Mouse (Mus musculus): ENCODE results near the gene Armc12.

Gene Armc12

DNA sequence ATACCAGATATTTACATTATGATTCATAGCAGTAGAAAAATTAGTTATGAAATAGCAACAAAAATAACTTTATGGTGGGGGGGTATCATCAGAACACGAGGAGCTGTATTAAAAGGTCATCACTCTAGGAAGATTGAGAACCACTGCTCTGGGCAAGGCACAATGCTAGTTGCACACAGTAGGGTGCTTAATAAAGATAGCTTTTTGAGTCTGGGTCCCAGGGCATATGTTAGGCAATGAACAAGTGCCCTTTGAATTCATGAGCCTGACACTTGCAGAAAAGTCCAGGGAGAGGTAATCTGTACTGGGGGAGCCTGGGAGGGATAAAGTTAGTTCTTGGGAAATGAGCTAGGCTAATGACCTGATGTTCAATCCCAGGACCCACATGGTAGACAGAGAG is 17.3 kb upstream of the Armc12 start:
- DNase-seq (ENCODE audit: inconsistent ontology term): no peak

DNA sequence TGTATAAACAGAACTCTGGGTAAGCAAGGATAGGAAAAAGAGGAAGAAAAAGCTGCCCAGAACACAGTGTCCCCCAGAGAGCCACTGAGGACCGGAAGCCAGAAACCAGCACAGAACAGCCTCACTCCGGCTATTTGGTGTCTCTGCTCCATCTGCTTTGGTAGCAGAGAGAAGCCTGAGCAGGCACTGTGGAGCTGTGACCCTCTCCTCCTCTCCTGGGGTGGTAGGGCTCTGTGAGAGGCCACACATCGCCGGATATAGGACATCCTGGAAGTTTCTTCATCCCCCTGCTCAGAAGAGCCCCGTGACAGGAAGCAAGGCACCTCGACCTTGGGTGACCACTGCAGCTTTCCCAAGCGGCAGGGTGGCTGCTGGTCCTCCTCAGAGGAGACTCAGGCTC is 16.8 kb upstream of the Armc12 start:
- DNase-seq (ENCODE audit: inconsistent ontology term): no peak

DNA sequence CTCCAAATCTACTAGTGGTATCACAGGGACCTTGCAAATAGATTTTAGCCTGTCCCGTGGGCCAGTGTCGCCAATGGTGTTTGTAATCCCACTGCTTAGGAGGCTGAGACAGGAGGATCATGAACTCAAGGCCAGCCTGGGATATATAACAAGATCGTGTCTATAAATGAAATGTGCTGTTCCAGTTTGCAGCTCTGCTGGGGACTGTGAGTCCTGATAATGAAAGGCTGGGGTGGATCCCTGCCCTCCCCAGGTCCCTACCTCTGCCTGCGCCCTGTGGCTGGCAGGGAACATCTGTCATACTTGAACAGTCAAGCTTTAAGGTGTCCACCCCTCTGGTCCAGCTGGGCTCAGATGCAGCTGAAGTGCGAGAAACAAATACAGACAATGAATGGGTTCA is 16.1 kb upstream of the Armc12 start:
- DNase-seq (ENCODE audit: inconsistent ontology term): no peak

DNA sequence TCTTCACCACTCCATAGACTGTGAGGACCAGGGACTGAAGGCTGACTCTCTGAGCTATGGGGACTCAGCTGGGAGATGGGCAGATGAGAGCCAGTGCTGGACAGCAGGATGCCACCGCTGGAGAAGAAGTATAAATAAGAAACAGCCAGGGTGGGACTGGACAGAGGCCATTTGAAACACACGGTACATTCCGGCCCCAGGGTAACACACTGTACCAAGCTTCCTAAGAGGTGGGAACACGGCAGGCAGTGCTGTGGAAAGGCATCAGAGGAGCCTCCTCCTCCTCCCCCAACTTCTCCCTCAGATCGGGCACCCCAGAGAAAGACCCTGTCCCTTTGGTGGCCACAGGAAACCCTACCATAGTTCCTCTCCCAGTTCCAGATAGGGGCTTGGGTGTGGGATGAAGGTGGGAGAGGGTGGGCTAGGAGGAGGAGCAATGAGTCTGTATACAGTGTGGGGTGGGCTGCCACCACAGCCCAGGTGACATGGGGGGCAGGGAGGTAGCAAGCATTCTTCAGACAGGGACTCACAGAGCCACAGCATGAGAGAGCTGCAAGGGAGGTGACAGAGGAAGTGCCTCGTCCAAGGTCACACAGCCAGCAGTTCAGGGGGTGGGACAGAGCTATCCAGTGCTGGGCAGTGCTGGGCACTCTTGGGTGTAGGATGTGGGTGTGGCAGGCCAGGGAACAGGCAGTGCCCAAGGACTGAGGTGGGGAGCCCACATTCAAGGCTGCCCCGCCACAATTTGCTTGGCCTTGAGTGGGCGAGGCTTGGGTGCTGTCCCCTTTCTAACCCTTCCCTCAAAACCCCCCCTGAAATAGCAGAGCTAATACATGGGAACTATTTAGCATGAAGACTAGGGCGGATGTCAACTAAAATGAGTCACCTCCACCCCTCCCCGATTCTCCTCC is 14.9 kb upstream of the Armc12 start:
- no peak for DNase-seq (ENCODE audit: inconsistent ontology term)

- no peak for DNase-seq (ENCODE audit: inconsistent ontology term)
Observed at GRCm38 (mm10) chr17:28516881-28517280, 13.7 kb upstream of the Armc12 start.

- peak; percentile 54 for DNase-seq (ENCODE audit: inconsistent ontology term)
Observed at GRCm38 (mm10) chr17:28517441-28517955, 13.1 kb upstream of the Armc12 start, which contains the start of gene Fkbp5. Gene Fkbp5, minus strand, starts transcription at chr17:28517527.

DNA sequence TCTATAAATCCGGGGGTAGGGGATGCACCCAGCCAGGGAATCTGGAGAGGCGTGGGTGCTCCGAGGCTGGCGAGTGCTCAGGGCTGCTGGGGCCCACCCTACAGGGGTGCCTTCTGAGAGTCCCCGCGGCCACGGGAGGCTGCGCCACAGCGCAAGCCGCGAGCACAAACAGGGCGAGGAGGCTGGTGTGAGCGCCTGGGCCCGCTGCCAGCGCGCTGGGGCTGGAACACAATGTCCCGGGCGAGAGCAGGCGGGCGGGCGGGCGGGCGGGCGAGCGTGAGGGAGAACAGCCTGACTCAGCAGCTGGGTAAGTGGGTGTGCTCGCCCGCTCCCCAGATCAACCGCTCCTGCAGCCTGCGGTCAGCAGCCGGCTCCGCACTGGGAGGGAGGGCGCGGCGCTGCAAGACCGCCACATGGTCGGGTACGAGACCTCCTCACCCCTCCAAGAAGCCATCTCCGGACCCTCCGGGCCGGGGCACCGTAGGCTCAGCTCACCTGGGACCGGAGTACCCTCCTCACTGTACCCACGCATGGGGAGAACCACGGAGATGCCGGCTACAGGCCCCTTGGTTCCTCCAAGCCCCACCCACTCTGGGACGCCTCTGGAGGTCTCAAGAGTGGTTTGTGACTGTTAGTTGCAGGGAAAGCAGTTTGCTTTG is 12.5 kb upstream of the Armc12 start:
- DNase-seq (ENCODE audit: inconsistent ontology term): peak; percentile 89

GRCm38 (mm10) chr17:28518615-28519071 is 12.0 kb upstream of the Armc12 start:
- no peak for DNase-seq (ENCODE audit: inconsistent ontology term)

- DNase-seq (ENCODE audit: inconsistent ontology term): no peak
Observed at GRCm38 (mm10) chr17:28519827-28520226, 10.8 kb upstream of the Armc12 start.

DNA sequence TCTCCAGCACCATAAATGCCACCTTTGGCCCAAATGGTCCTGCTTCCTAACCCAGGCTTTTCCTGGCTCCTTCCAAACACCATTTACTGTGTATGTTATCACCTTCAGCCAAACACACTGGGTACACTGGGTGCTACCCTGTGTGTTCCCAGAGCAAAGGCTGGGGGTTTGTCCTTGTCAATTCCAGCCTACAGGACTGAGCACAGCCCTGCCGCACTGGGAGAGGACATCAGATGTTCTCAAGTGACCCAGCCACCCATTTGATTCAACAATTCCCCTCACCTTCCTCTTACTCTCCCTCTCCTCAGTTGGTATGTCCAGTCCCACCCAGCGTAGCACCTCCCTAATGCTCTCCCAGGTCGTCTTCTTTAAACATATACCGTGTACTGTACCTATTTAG is 10.0 kb upstream of the Armc12 start:
- DNase-seq (ENCODE audit: inconsistent ontology term): no peak

DNA sequence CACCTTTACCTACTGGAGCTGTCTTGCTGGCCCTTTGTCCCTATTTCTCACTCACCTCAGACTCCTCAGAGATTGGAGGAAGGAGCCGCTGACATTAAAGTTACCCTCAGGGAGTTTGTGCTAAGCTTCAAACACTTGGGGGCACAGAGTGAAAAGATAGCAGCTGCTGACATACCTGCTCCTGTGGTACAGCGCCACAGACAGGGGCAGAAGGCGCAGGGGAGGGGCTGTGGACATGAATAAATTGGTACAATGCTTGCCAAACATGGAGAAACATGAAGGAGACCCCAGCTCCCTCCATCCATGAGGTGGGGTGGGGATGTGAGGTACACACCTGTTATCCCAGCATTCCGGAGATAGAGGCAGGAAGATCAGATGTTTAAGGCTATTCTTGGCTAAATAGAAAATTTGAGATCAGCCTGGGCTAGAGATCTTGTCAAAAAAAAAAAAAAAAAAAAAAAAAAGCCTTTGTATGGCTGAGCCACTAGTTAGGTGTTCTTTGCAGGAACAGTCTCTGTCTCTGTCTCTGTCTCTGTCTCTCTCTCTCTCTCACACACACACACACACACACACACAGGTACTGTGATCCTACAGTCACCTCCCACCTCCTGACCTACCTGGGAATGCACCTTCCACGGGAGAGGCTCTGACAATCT is 9.4 kb upstream of the Armc12 start:
- DNase-seq (ENCODE audit: inconsistent ontology term): no peak

DNA sequence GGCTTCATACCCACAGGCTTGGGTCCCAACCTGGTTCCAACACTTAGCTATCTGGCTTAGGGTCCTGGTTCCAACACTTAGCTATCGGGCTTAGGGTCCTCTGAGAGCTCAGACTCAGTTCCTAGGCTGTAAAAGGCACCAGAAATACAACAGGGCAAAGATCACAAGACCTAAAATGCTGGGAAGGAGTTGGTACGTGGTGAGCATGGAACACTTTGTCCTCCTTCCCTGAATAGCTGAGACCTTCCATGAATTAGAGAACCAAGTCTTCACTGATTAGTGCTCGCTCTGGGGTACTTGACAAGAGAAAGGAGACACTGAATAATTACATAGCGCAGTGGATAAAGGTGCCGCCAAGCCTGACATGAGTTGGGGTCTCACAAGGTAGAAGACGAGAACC is 8.7 kb upstream of the Armc12 start:
- no peak for DNase-seq (ENCODE audit: inconsistent ontology term)

DNA sequence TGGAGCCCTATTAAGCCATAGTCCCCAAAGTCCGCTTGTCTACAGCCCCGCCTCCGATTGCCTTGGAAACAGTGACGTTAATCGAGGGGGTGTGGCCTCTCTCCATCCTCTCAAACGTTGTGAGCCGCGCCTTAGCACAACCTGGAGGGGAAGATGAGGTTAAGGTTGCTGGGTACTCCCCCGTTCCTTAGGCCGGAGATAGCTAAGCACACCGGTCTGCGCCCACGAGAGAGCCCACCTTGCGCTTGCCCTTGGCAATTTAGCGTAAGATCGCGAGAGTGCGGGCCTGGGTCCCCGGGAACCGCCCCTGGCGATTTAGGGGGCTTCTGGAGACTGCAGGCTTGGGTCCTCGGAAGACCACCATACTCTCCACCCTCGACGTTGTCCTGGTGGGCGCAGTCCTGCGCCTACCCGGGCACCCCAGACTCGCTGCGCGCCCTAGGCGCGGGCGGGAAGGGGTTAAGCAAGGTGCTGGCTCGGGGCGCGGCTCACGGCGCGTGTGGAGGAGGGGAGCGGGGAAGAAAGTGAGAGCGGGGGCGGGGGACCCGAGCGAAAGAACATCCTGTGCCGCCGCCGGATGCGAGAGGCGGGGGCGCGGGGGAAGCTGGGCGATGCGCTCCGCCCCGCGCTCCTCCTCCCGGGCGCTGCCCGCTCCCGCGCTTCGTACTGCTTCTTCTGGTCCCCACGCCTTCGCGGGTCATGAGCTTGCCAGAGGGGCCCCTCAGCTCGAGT is 7.8 kb upstream of the Armc12 start:
- DNase-seq (ENCODE audit: inconsistent ontology term): peak; percentile 85

DNA sequence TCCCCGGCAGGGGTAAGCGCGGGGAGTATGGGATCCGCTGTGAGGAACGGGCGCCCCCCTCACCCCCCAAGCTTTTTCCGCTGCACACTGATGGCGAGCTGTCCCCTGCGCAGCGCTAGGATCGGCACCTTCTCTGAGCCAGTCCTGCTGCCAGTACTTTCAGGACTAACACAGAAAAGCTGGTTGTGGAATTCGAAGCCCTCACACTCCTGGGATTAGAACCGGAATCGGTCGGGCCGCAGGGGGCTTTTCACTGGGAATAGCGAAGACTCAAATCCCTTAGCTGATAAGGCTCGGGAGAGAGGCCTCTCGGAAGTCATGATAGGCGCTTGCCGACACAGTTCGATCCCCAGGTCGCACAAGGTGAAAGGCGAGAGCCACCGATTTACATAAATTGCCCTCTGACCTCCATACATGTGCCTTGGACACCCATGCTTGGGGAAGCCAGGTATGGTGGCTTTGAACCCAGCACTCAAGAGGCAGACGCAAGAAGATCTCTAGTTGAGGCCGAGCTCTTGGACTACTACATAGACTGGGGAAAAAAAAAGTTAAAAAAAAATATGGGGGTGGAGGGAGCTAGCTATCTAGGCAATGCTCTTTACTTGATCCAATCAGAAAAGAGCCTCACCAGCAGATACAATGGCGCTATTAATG is 7.1 kb upstream of the Armc12 start:
- no peak for DNase-seq (ENCODE audit: inconsistent ontology term)

DNA sequence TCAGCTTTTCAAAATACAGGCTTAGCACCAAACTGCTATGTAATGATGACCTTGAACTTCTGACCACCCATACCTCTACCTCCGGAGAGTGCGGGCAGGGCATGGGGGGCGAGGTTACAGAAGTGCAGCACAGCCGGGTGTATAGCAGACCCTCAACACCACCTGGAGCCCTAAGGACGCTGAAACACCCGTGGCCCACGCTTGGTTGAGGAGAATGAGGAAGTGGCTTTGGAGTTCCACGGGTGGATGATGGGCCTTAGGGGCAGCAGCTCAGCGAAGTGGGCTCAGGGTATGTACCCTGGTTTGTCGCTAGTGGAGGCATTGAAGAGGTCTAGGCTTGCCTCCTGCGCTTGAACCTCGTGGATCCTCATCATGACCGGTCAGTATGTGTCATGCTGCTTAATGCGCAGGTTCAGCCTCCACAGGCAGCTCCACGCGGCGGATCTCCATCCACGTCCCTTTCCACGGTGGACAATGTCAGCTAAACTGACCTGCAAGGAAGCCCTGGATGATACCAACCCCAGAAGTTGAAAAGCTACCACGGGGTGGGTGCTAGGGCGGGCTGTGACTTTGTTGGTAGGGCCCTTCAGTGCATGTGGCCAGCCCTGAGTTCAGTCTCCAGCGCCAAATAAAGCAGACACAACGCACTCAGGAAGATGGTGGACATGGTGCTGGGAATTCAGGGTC is 6.5 kb upstream of the Armc12 start:
- no peak for DNase-seq (ENCODE audit: inconsistent ontology term)

GRCm38 (mm10) chr17:28524831-28525430 is 5.7 kb upstream of the Armc12 start:
- DNase-seq (ENCODE audit: inconsistent ontology term): no peak

- peak; percentile 31 for DNase-seq (ENCODE audit: inconsistent ontology term)
Observed at GRCm38 (mm10) chr17:28527184-28528042, 3.2 kb upstream of the Armc12 start.

DNA sequence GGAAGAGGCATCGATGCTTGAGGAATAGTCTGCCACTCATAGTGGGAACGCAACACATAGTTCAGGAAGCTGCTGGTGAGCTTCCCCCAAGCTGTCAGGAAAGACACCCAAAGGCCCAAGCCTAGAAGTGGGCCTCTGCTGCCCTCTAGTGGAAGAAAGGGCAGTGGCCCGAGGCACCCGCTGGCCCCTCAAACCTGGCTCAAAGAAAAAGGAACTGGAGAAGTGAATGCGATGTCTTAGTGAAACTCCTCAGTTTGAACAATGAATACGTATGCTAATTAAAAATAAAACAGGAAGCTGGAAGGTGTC is 2.6 kb upstream of the Armc12 start:
- peak; percentile 62 for DNase-seq (ENCODE audit: inconsistent ontology term)

DNA sequence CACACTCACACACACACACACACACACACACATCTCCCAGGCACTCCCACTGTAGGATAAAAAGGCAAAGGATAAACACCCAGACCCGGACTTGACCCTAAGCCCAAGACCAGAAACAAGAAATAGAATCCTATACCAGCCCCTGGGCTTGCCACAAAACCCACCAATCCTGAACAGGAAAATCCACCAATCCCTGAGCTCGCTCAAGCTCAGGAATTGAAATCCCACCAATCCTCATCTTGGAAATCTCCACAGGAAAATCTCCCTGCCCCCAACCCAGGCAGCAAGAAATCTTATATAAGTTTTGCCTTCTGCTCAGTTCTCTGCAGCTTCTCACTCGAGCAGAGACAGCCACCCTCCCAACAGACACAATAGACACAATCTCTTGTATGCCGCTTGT is 1.5 kb upstream of the Armc12 start:
- no peak for DNase-seq (ENCODE audit: inconsistent ontology term)

Measured in Muller cell, postnatal 12 days (primary cell).